Mouse (Mus musculus) heart, embryonic 11.5 days (tissue): ENCODE results near the gene S1pr4. TPM values are rescaled to one million over a fixed set of nuclear protein-coding genes. Genes with fewer than 3 reads are reported as not detected.

Source experiments
- ATAC-seq: fragments of 200-750 bp; cut with Nextera tagmentation; replicated peaks from 2 replicates; pipeline ENCODE4 v1.8.0; 2017; ENCODE audit warnings: moderate library complexity; ENCODE audit not compliant: insufficient number of reproducible peaks, low FRiP score, low TSS enrichment
- H3K27ac ChIP-seq: fragments of 300-500 bp; sonication (generic); 2 replicates; pipeline ENCODE4 v1.5.1; 2014; ENCODE audit warnings: mild to moderate bottlenecking, low read depth, low read length
- H3K27me3 ChIP-seq: fragments of 300-500 bp; sonication (generic); 2 replicates; pipeline ENCODE4 v1.6.1; 2014; ENCODE audit warnings: mild to moderate bottlenecking, low read length, mixed read lengths; ENCODE audit not compliant: control insufficient read depth, insufficient read depth
- H3K36me3 ChIP-seq: fragments of 300-500 bp; sonication (generic); 2 replicates; pipeline ENCODE4 v1.6.1; 2014; ENCODE audit warnings: mild to moderate bottlenecking, low read length, moderate library complexity, mixed read lengths; ENCODE audit not compliant: control insufficient read depth, insufficient read depth
- H3K4me1 ChIP-seq: fragments of 300-500 bp; sonication (generic); 2 replicates; pipeline ENCODE4 v1.6.1; 2014; ENCODE audit warnings: low read length; ENCODE audit not compliant: control insufficient read depth, insufficient read depth
- H3K4me2 ChIP-seq: fragments of 300-500 bp; sonication (generic); 2 replicates; pipeline ENCODE4 v1.6.1; 2014; ENCODE audit warnings: mild to moderate bottlenecking, moderate library complexity
- H3K4me3 ChIP-seq: fragments of 300-500 bp; sonication (generic); 2 replicates; pipeline ENCODE4 v1.5.1; 2014; ENCODE audit warnings: low read depth, low read length
- H3K9ac ChIP-seq: fragments of 300-500 bp; sonication (generic); 2 replicates; pipeline ENCODE4 v1.6.1; 2014; ENCODE audit warnings: mild to moderate bottlenecking, low read depth, low read length, moderate library complexity
- H3K9me3 ChIP-seq: fragments of 300-500 bp; sonication (generic); replicated peaks from 2 replicates; pipeline ENCODE4 v1.6.1; 2016; ENCODE audit warnings: low read length; ENCODE audit not compliant: control insufficient read depth
- WGBS: fragments of 180-500 bp; shearing (Covaris S2); extraction: QIAGEN DNeasy Blood & Tissue Kit; methylation state at CpG from one replicate; pipeline ENCODE4 v1.1.7; 2014; ENCODE audit not compliant: insufficient replicate concordance; 5-methylcytosine and 5-hydroxymethylcytosine counted together
- polyA plus RNA-seq: library from polyadenylated mRNA; unstranded; fragments of >200 nt; fragmentation: Nextera tagmentation; extraction: Ambion mirVana; gene quantifications from 2 replicates; pipeline ENCODE4 v1.2.1, GENCODE M21; 2014

S1pr4 gene
- polyA plus RNA-seq, 1 experiment from 2014 or later, result 0.79 TPM

DNA sequence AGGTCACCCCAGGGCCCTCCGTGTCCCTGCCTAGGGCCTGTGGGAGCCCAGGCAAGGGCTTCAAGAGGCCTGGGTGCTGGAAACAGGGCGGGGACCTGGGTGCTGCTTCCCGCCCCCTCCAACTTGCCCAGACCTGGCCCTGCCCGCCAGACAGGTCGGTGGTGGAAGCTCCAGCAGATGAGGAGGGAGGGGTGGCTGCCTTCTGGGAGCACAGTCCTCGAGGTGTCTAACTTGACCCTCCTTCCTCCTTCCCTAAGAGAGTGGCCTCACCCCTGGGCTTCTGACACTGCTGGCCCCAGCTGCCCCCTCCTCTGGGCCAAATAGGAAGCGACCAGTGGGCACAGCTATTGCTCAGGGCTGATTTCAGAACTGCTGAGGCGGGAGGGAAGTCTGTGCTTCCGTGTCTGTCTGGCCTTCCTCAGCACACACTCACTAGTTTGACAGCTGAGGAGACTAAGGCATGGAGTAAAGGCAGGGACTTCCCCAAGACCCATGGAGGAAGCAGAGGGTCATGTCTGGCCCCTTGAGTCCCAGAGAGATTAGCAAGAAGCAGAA is 24.2 kb upstream of the S1pr4 start, which contains the start of gene Gna15:
Gene Gna15 (minus strand): TSS at position 175 of the 555 bp plus-strand sequence.
- no peaks in the 10 kb centered on the region for H3K36me3 ChIP-seq
- peaks cover 13% of the 10 kb centered on the region for H3K4me1 ChIP-seq
- no peaks in the 10 kb centered on the region for H3K27me3 ChIP-seq
- peak within 1 kb of the TSS; percentile 63 for H3K4me2 ChIP-seq
- 6% methylated on average over 6 of the region's 9 CpGs for WGBS
- no peaks in the 10 kb centered on the region for H3K9me3 ChIP-seq
- H3K27ac ChIP-seq, result peak within 1 kb of the TSS; percentile 37
- H3K9ac ChIP-seq, result peak within 1 kb of the TSS; percentile 58; the same call in 1 of the 2 replicates
- ATAC-seq, result peak; percentile 41
- peak within 1 kb of the TSS; percentile 31 for H3K4me3 ChIP-seq

GRCm38 (mm10) chr10:81523570-81523969 is 23.6 kb upstream of the S1pr4 start:
- Histone ChIP-seq H3K27ac (peak overlapping the region; percentile 37), H3K9ac (peak overlapping the region; percentile 58; the same call in 1 of the 2 replicates), H3K4me2 (peak overlapping the region; percentile 63), H3K4me3 (peak overlapping the region; percentile 31), H3K9me3 (no peaks in the 10 kb centered on the region), H3K36me3 (no peaks in the 10 kb centered on the region), H3K4me1 (peaks cover 13% of the 10 kb centered on the region), H3K27me3 (no peaks in the 10 kb centered on the region)
- WGBS, result 11% methylated on average over 19 of the region's 19 CpGs
- no peak for ATAC-seq

GRCm38 (mm10) chr10:81523142-81523541 is 23.2 kb upstream of the S1pr4 start:
- Histone ChIP-seq H3K9ac (no peak overlapping the region; the same call in 1 of the 2 replicates), H3K36me3 (no peaks in the 10 kb centered on the region), H3K9me3 (no peaks in the 10 kb centered on the region), H3K27me3 (no peaks in the 10 kb centered on the region), H3K4me3 (peak overlapping the region; percentile 31; the same call in 1 of the 2 replicates), H3K27ac (no peak overlapping the region), H3K4me1 (peaks cover 13% of the 10 kb centered on the region), H3K4me2 (peak overlapping the region; percentile 63)
- ATAC-seq, result no peak
- 67% methylated on average over 6 of the region's 6 CpGs for WGBS

GRCm38 (mm10) chr10:81519978-81520365 is 20.0 kb upstream of the S1pr4 start:
- Histone ChIP-seq H3K27ac (no peak overlapping the region), H3K27me3 (no peaks in the 10 kb centered on the region), H3K9me3 (no peaks in the 10 kb centered on the region), H3K4me2 (no peak overlapping the region), H3K4me3 (no peak overlapping the region), H3K36me3 (no peaks in the 10 kb centered on the region), H3K9ac (no peak overlapping the region), H3K4me1 (peaks cover 12% of the 10 kb centered on the region)
- 63% methylated on average over 3 of the region's 3 CpGs for WGBS
- no peak for ATAC-seq

- Histone ChIP-seq H3K36me3 (no peaks in the 10 kb centered on the region), H3K27ac (no peak overlapping the region)
- ATAC-seq, result no peak
Observed at GRCm38 (mm10) chr10:81519227-81519977, 19.5 kb upstream of the S1pr4 start.

GRCm38 (mm10) chr10:81518546-81518945 is 18.6 kb upstream of the S1pr4 start:
- Histone ChIP-seq H3K4me1 (peaks cover 2% of the 10 kb centered on the region), H3K36me3 (no peaks in the 10 kb centered on the region), H3K9ac (no peak overlapping the region), H3K9me3 (0 out of 2 replicates have a peak, but pooled peaks cover 4% of the 10 kb centered on the region), H3K4me2 (no peak overlapping the region), H3K4me3 (no peak overlapping the region), H3K27me3 (no peaks in the 10 kb centered on the region), H3K27ac (no peak overlapping the region)
- no peak for ATAC-seq
- 16% methylated on average over 4 of the region's 4 CpGs for WGBS

More at GRCm38 (mm10) chr10:81519227-81519977, 19.5 kb upstream of the S1pr4 start:
- Histone ChIP-seq H3K9me3 (no peaks in the 10 kb centered on the region), H3K4me3 (no peak overlapping the region), H3K27me3 (no peaks in the 10 kb centered on the region), H3K4me1 (peaks cover 10% of the 10 kb centered on the region), H3K4me2 (no peak overlapping the region), H3K9ac (no peak overlapping the region)
- 59% methylated on average over 6 of the region's 6 CpGs for WGBS

DNA sequence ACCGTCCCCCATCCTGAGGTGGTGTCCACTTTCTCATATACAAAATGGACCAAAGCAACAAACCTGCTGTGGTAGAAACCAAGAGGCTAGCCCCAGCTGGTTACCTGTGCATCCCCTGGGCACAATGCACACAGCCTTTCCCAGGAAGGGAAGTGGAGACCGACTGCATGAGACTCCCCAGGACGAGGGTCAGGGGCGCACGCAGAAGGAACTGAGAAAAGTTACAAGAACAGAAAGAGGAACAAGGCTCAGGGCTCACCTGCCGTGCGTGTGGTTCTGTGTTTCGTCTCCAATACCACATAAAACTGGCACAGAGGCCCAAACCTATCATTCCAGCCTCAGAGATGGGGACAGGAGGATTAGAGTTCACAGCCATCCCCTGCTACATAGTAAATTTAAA is 17.3 kb upstream of the S1pr4 start:
- no peak overlapping the region for H3K4me2 ChIP-seq
- H3K4me3 ChIP-seq, result no peak overlapping the region
- H3K9ac ChIP-seq, result no peak overlapping the region
- 0 out of 2 replicates have a peak, but pooled peaks cover 4% of the 10 kb centered on the region for H3K9me3 ChIP-seq
- peaks cover 7% of the 10 kb centered on the region for H3K27me3 ChIP-seq
- no peaks in the 10 kb centered on the region for H3K36me3 ChIP-seq
- no peak overlapping the region for H3K27ac ChIP-seq
- 70% methylated on average over 8 of the region's 8 CpGs for WGBS
- ATAC-seq, result no peak
- no peaks in the 10 kb centered on the region for H3K4me1 ChIP-seq

DNA sequence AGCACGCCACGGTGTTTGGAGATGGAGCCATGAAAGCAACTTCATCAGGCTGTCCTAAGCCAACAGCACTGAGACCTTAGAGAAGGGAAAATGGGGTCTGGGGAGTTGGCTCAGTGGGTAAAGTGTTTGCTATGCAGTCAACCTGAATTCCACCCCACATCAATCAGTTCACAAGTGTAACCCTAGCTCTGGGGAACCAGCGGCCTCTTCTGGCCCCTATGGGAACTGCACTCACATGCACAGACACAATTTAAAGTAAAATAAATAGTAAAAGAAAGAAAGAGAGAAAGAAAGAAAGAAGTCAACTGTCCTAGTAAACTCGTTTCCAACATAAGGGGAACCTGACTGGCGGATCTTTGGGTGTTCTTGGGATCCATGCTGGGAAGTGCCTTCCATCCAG is 13.9 kb upstream of the S1pr4 start:
- H3K27ac ChIP-seq, result no peak overlapping the region
- ATAC-seq, result no peak
- H3K9ac ChIP-seq, result no peak overlapping the region
- no peaks in the 10 kb centered on the region for H3K36me3 ChIP-seq
- H3K4me2 ChIP-seq, result no peak overlapping the region
- 83% methylated on average over 5 of the region's 5 CpGs for WGBS
- peaks cover 16% of the 10 kb centered on the region for H3K27me3 ChIP-seq
- H3K4me3 ChIP-seq, result no peak overlapping the region
- 0 out of 2 replicates have a peak, but pooled peaks cover 4% of the 10 kb centered on the region for H3K9me3 ChIP-seq
- H3K4me1 ChIP-seq, result no peaks in the 10 kb centered on the region
